Mouse (Mus musculus): ENCODE results near the gene Gm9758. TPM values are rescaled to one million over a fixed set of nuclear protein-coding genes. Genes with fewer than 3 reads are reported as not detected.
"Not testable (repeated sequence)": the region's sequence is repeated elsewhere in the genome, so short reads cannot be mapped to it uniquely, and the experiment has no call there.

Gene Gm9758
- polyA plus RNA-seq, 1 experiment from 2014 or later = not detected

GRCm38 (mm10) chr5:14941043-14941442 lies 26.3 kb upstream of the Gm9758 start:
- not testable (repeated sequence) for H3K4me3 ChIP-seq (ENCODE audit: low read length); H3K27me3 ChIP-seq (ENCODE audit: control insufficient read depth, insufficient read depth, low read depth, low read length); H3K4me2 ChIP-seq (ENCODE audit: low read depth, low read length); H3K27ac ChIP-seq (ENCODE audit: low read length); H3K9me3 ChIP-seq (ENCODE audit: control insufficient read depth, low read length); H3K4me1 ChIP-seq (replicated peaks; ENCODE audit: control insufficient read depth, insufficient read depth, low read length); H3K9ac ChIP-seq (ENCODE audit: low read length); H3K36me3 ChIP-seq (ENCODE audit: control insufficient read depth, insufficient read depth, low read length); ATAC-seq (ENCODE audit: low read depth)
- 87% methylated on average over 1 of the region's 1 CpGs for WGBS

- H3K4me2 ChIP-seq (ENCODE audit: low read depth, low read length); H3K27me3 ChIP-seq (ENCODE audit: control insufficient read depth, insufficient read depth, low read depth, low read length); ATAC-seq (ENCODE audit: low read depth); H3K36me3 ChIP-seq (ENCODE audit: control insufficient read depth, insufficient read depth, low read length); H3K27ac ChIP-seq (ENCODE audit: low read length); H3K9me3 ChIP-seq (ENCODE audit: control insufficient read depth, low read length); H3K4me1 ChIP-seq (replicated peaks; ENCODE audit: control insufficient read depth, insufficient read depth, low read length); H3K4me3 ChIP-seq (ENCODE audit: low read length); H3K9ac ChIP-seq (ENCODE audit: low read length): not testable (repeated sequence)
- 30% methylated on average over 1 of the region's 1 CpGs for WGBS
These were observed 23.6 kb upstream of the Gm9758 start, which contains the start of gene Speer4e for GRCm38 (mm10) chr5:14938329-14938728. Gene Speer4e, minus strand, starts transcription at chr5:14938429.

- ATAC-seq (ENCODE audit: low read depth); H3K4me3 ChIP-seq (ENCODE audit: low read length); H3K9me3 ChIP-seq (ENCODE audit: control insufficient read depth, low read length); H3K36me3 ChIP-seq (ENCODE audit: control insufficient read depth, insufficient read depth, low read length); H3K4me2 ChIP-seq (ENCODE audit: low read depth, low read length); H3K27ac ChIP-seq (ENCODE audit: low read length); H3K9ac ChIP-seq (ENCODE audit: low read length); H3K4me1 ChIP-seq (replicated peaks; ENCODE audit: control insufficient read depth, insufficient read depth, low read length); H3K27me3 ChIP-seq (ENCODE audit: control insufficient read depth, insufficient read depth, low read depth, low read length): not testable (repeated sequence)
- 73% methylated on average over 5 of the region's 6 CpGs for WGBS
These were observed 19.0 kb upstream of the Gm9758 start for GRCm38 (mm10) chr5:14933721-14934120.

- not testable (repeated sequence) for H3K27me3 ChIP-seq (ENCODE audit: control insufficient read depth, insufficient read depth, low read depth, low read length); H3K4me3 ChIP-seq (ENCODE audit: low read length); H3K36me3 ChIP-seq (ENCODE audit: control insufficient read depth, insufficient read depth, low read length); H3K4me2 ChIP-seq (ENCODE audit: low read depth, low read length); ATAC-seq (ENCODE audit: low read depth); H3K9me3 ChIP-seq (ENCODE audit: control insufficient read depth, low read length); H3K4me1 ChIP-seq (replicated peaks; ENCODE audit: control insufficient read depth, insufficient read depth, low read length); H3K9ac ChIP-seq (ENCODE audit: low read length); H3K27ac ChIP-seq (ENCODE audit: low read length)
- whole genome bisulfite sequencing = 24% methylated on average over 4 of the region's 4 CpGs
These were observed 12.3 kb upstream of the Gm9758 start for GRCm38 (mm10) chr5:14927047-14927446.

GRCm38 (mm10) chr5:14914361-14914760 lies 338 bp downstream of the Gm9758 start:
- not testable (repeated sequence) for H3K27ac ChIP-seq (ENCODE audit: low read length); H3K4me1 ChIP-seq (replicated peaks; ENCODE audit: control insufficient read depth, insufficient read depth, low read length); ATAC-seq (ENCODE audit: low read depth); H3K9ac ChIP-seq (ENCODE audit: low read length); H3K36me3 ChIP-seq (ENCODE audit: control insufficient read depth, insufficient read depth, low read length); H3K9me3 ChIP-seq (ENCODE audit: control insufficient read depth, low read length); H3K4me3 ChIP-seq (ENCODE audit: low read length); H3K27me3 ChIP-seq (ENCODE audit: control insufficient read depth, insufficient read depth, low read depth, low read length); H3K4me2 ChIP-seq (ENCODE audit: low read depth, low read length)
- whole genome bisulfite sequencing = 64% methylated on average over 2 of the region's 3 CpGs

- not testable (repeated sequence) for H3K36me3 ChIP-seq (ENCODE audit: control insufficient read depth, insufficient read depth, low read length); H3K27ac ChIP-seq (ENCODE audit: low read length); ATAC-seq (ENCODE audit: low read depth); H3K4me1 ChIP-seq (replicated peaks; ENCODE audit: control insufficient read depth, insufficient read depth, low read length); H3K4me3 ChIP-seq (ENCODE audit: low read length); H3K9ac ChIP-seq (ENCODE audit: low read length); H3K27me3 ChIP-seq (ENCODE audit: control insufficient read depth, insufficient read depth, low read depth, low read length); H3K9me3 ChIP-seq (ENCODE audit: control insufficient read depth, low read length); H3K4me2 ChIP-seq (ENCODE audit: low read depth, low read length)
- 8% methylated on average over 3 of the region's 3 CpGs for WGBS
These were observed 11.2 kb downstream of the Gm9758 start for GRCm38 (mm10) chr5:14903539-14903938.

GRCm38 (mm10) chr5:14892242-14892641 lies 22.5 kb downstream of the Gm9758 start:
- Histone ChIP-seq H3K27ac (ENCODE audit: low read length) (no peak overlapping the region), H3K9ac (ENCODE audit: low read length) (no peak overlapping the region)
- WGBS = 43% methylated on average over 3 of the region's 3 CpGs

GRCm38 (mm10) chr5:14885291-14885690 lies 29.4 kb downstream of the Gm9758 start:
- H3K27me3 ChIP-seq (ENCODE audit: control insufficient read depth, insufficient read depth, low read depth, low read length); H3K9ac ChIP-seq (ENCODE audit: low read length); H3K27ac ChIP-seq (ENCODE audit: low read length); H3K4me1 ChIP-seq (replicated peaks; ENCODE audit: control insufficient read depth, insufficient read depth, low read length); H3K9me3 ChIP-seq (ENCODE audit: control insufficient read depth, low read length); H3K4me2 ChIP-seq (ENCODE audit: low read depth, low read length); H3K36me3 ChIP-seq (ENCODE audit: control insufficient read depth, insufficient read depth, low read length); H3K4me3 ChIP-seq (ENCODE audit: low read length): not testable (repeated sequence)
- WGBS = 33% methylated on average over 1 of the region's 2 CpGs
- peak; percentile 83 for ATAC-seq (ENCODE audit: low read depth)

More at GRCm38 (mm10) chr5:14892242-14892641, 22.5 kb downstream of the Gm9758 start:
- Histone ChIP-seq H3K4me2 (ENCODE audit: low read depth, low read length) (no peak overlapping the region), H3K36me3 (ENCODE audit: control insufficient read depth, insufficient read depth, low read length) (no peaks in the 10 kb centered on the region), H3K9me3 (ENCODE audit: control insufficient read depth, low read length) (no peaks in the 10 kb centered on the region), H3K27me3 (ENCODE audit: control insufficient read depth, insufficient read depth, low read depth, low read length) (no peaks in the 10 kb centered on the region), H3K4me1 (replicated peaks; ENCODE audit: control insufficient read depth, insufficient read depth, low read length) (no peaks in the 10 kb centered on the region), H3K4me3 (ENCODE audit: low read length) (no peak overlapping the region)
- no peak for ATAC-seq (ENCODE audit: low read depth)

Data from lung, embryonic 16.5 days (tissue).